Mouse (Mus musculus): ENCODE data around the gene Gm4175. TPM values are rescaled to one million over a fixed set of nuclear protein-coding genes. Genes with fewer than 3 reads are reported as not detected.
"Not testable (repeated sequence)": the region's sequence is repeated elsewhere in the genome, so short reads cannot be mapped to it uniquely, and the experiment has no call there.

Gm4175 gene
- polyA plus RNA-seq (2016; fragmentation: Nextera tagmentation; extraction: Ambion mirVana) = not detected in 2 replicates

- H3K4me1 ChIP-seq (replicated peaks); H3K27ac ChIP-seq; DNase-seq (ENCODE audit: low spot score); H3K4me3 ChIP-seq; H3K36me3 ChIP-seq; H3K27me3 ChIP-seq (ENCODE audit: insufficient read depth, poor library complexity, severe bottlenecking); H3K9me3 ChIP-seq: not testable (repeated sequence)
- WGBS = no CpG with 5 or more reads among the region's 5 CpGs
Observed at GRCm38 (mm10) chr7:21761375-21761774, at the start of gene Gm4175. Gene Gm4175 (minus strand): TSS chr7:21761475.

- not testable (repeated sequence) for DNase-seq (ENCODE audit: low spot score); H3K9me3 ChIP-seq; H3K36me3 ChIP-seq; H3K27me3 ChIP-seq (ENCODE audit: insufficient read depth, poor library complexity, severe bottlenecking); H3K27ac ChIP-seq; H3K4me1 ChIP-seq (replicated peaks); H3K4me3 ChIP-seq
- no CpG with 5 or more reads among the region's 3 CpGs for WGBS
Observed at GRCm38 (mm10) chr7:21796628-21797027, 35.4 kb upstream of the Gm4175 start, which contains the start of gene Gm4177. Gene Gm4177 (minus strand): TSS chr7:21796728.

Other genes starting within 250 kb of the Gm4175 start
- not detected in 2 replicates for gene Vmn1r130, start 249.7 kb downstream of the Gm4175 start, polyA plus RNA-seq (2016; fragmentation: Nextera tagmentation; extraction: Ambion mirVana)
- gene Vmn1r131, start 215.4 kb downstream of the Gm4175 start, polyA plus RNA-seq (2016; fragmentation: Nextera tagmentation; extraction: Ambion mirVana) = not detected in 2 replicates
- not detected in 2 replicates for gene Vmn1r132, start 147.4 kb downstream of the Gm4175 start, polyA plus RNA-seq (2016; fragmentation: Nextera tagmentation; extraction: Ambion mirVana)
- gene Gm4177, start 35.3 kb upstream of the Gm4175 start, polyA plus RNA-seq (2016; fragmentation: Nextera tagmentation; extraction: Ambion mirVana) = not detected in 2 replicates
- not detected in 2 replicates for gene Vmn1r135, start 70.9 kb upstream of the Gm4175 start, polyA plus RNA-seq (2016; fragmentation: Nextera tagmentation; extraction: Ambion mirVana)
- gene Gm5725, start 82.8 kb upstream of the Gm4175 start, polyA plus RNA-seq (2016; fragmentation: Nextera tagmentation; extraction: Ambion mirVana) = not detected in 2 replicates
- gene Gm5891, start 159.8 kb upstream of the Gm4175 start, polyA plus RNA-seq (2016; fragmentation: Nextera tagmentation; extraction: Ambion mirVana) = not detected in 2 replicates
- not detected in 2 replicates for gene Vmn1r137, start 233.1 kb upstream of the Gm4175 start, polyA plus RNA-seq (2016; fragmentation: Nextera tagmentation; extraction: Ambion mirVana)

Data from hindbrain, embryonic 10.5 days (tissue).